Mouse (Mus musculus): Measurements from ENCODE around the gene Gm36210. TPM values are rescaled to one million over a fixed set of nuclear protein-coding genes. Genes with fewer than 3 reads are reported as not detected.
A peak's percentile ranks its signal among the peaks of the same experiment; 100 is the strongest.
"Not testable (repeated sequence)": the region's sequence is repeated elsewhere in the genome, so short reads cannot be mapped to it uniquely, and the experiment has no call there.

The Gm36210 gene
- polyA plus RNA-seq, 1 experiment from 2014 or later: not detected

DNA sequence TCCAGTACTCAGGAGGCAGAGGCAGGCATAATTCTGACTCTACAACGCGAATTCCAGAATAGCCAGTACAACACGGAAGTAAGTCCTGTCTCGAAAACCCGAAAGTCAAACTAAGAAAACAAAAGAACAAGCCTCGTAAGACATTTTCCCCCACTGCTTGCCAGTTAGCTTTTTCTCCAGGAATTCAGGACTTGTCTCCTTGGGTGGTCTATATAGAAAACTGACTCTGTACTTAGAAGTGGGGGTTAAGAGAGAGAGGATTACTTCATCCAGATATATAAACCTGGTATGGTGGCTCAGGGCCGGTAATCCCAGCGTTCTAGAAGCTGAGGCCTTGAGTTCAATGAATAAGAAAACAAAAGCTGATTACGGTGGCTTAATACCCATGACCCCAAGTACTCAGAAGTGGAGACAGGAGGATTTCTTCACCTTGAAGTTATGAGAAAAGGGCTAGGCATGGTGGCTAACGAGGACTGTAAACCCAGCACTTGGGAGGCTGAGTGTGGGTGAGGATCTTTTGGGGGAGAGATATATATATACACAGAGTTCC, 39.6 kb downstream of the Gm36210 start:
- Histone ChIP-seq H3K4me2 (replicated peaks) (peak overlapping the region; percentile 59), H3K27me3 (no peaks in the 10 kb centered on the region; the same call in 1 of the 2 replicates), H3K4me3 (peak overlapping the region; percentile 57), H3K27ac (replicated peaks) (peak overlapping the region; percentile 70), H3K4me1 (peaks cover 12% of the 10 kb centered on the region), H3K9me3 (no peaks in the 10 kb centered on the region), H3K36me3 (no peaks in the 10 kb centered on the region), H3K9ac (replicated peaks) (peak overlapping the region; percentile 62; the same call in 1 of the 2 replicates)
- no peak for ATAC-seq (ENCODE audit: low FRiP score, low read depth)
- WGBS: 25% methylated on average over 10 of the region's 10 CpGs

DNA sequence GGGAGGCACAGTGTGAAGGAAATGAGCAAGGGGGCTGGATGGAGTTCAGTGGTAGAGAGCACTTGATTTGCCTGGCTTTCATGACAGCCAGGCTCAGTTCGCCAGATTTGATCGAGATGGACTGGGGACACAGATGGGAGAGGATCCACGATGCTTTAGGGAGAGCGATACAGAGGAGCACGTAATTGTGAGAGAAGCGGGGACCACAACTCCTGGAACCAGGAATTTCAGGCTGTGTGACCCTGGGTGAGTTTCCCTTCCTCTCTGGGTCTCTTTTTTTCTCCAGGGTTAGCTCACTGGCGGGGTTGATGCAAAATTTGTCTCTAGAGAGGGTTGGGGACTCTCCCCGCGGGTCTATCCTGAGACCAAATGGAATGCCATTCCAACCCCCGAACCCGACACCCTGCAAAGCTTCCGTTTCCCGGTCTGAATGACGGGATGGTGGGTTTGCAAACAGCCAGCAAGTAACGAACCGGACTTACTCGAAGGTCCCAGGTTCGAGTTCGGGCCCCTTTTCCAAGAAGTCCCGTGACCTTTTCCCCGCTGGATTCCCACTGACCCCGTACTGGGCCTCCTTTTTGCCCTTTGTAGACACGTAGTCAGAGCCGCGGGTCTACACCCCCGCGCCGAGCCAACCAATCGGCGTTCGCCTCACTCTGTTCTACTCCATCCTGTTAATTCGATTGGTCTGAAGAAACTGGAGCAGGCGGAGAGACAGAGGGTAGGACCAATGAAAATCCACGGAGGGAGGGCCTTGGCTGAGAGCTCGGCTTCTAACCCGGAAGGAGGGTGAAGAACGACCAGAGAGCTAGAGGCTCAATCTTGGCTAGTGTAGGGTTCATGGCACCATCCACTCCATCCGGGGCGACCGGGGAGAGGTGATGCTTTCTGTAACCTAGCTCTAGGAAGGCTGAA, 40.5 kb downstream of the Gm36210 start:
- H3K36me3 ChIP-seq: no peaks in the 10 kb centered on the region
- peak overlapping the region; percentile 70 for H3K27ac ChIP-seq (replicated peaks)
- ATAC-seq (ENCODE audit: low FRiP score, low read depth): peak; percentile 100
- H3K27me3 ChIP-seq: no peaks in the 10 kb centered on the region; the same call in 1 of the 2 replicates
- peaks cover 12% of the 10 kb centered on the region for H3K4me1 ChIP-seq
- H3K4me2 ChIP-seq (replicated peaks): peak overlapping the region; percentile 59
- peak overlapping the region; percentile 57 for H3K4me3 ChIP-seq
- H3K9ac ChIP-seq (replicated peaks): peak overlapping the region; percentile 62
- 4% methylated on average over 40 of the region's 40 CpGs for WGBS
- no peaks in the 10 kb centered on the region for H3K9me3 ChIP-seq

DNA sequence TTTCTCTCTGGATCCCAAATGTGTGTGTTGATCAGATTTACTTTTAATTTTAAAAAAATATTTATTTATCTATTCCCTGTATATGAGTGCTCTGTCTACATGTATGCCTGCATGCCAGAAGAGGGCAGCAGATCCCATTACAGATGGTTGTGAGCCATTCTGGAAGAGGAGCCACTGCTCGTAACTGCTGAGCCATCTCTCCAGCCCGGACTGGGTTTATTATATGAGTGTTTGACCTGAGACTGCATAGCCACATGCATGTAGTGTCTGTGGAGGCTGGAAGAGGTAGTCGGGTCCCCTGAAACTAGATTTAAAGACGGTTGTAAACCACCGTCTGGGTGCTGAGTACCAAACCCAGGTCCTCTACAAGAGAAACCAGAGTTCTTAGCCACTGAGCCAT, 41.2 kb downstream of the Gm36210 start:
- Histone ChIP-seq H3K4me2 (replicated peaks) (peak overlapping the region; percentile 59), H3K27ac (replicated peaks) (no peak overlapping the region), H3K4me1 (peaks cover 12% of the 10 kb centered on the region), H3K36me3 (no peaks in the 10 kb centered on the region), H3K4me3 (no peak overlapping the region), H3K27me3 (no peaks in the 10 kb centered on the region; the same call in 1 of the 2 replicates), H3K9me3 (no peaks in the 10 kb centered on the region), H3K9ac (replicated peaks) (no peak overlapping the region)
- WGBS: 62% methylated on average over 5 of the region's 5 CpGs
- 0 out of 2 replicates have a peak, but pooled peaks have one; percentile 14 for ATAC-seq (ENCODE audit: low FRiP score, low read depth)

DNA sequence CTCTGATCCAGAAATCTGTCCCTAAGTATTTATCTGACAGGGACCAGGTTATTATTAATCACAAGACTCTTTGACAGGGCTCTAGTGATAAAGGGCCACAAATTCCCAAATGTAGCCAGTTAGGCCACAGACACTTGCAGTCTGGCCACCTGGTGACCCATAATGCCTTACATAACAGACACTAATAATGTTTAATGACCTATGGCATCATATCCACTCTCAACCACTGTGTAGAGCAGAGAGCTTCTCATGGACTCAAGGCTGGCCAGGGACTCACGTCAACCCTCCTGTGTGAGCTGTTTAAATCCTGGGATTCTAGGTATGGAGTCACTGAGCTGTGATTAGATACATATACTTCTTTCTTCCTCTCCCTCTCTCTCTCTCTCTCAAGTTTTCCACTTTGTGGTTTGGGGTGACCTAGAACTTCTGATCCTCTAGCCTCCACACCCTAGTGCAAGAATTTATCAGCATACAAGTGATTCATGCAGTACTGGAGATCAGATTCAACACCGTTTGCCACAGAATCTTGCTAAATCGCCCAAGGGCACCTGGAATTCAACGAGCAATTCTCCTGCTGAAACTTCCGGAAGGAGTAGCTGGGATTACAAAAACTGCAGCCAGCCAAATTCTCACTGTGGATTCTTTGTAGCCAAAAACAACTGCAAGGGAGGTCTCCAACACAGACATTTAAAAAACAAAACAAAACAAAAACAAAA, 42.0 kb downstream of the Gm36210 start:
- no peak overlapping the region for H3K4me3 ChIP-seq
- no peaks in the 10 kb centered on the region for H3K9me3 ChIP-seq
- peaks cover 12% of the 10 kb centered on the region for H3K4me1 ChIP-seq
- ATAC-seq (ENCODE audit: low FRiP score, low read depth): no peak
- no peak overlapping the region for H3K27ac ChIP-seq (replicated peaks)
- no peaks in the 10 kb centered on the region for H3K36me3 ChIP-seq
- no peak overlapping the region for H3K4me2 ChIP-seq (replicated peaks)
- 84% methylated on average over 5 of the region's 5 CpGs for WGBS
- H3K9ac ChIP-seq (replicated peaks): no peak overlapping the region
- H3K27me3 ChIP-seq: no peaks in the 10 kb centered on the region; the same call in 1 of the 2 replicates

DNA sequence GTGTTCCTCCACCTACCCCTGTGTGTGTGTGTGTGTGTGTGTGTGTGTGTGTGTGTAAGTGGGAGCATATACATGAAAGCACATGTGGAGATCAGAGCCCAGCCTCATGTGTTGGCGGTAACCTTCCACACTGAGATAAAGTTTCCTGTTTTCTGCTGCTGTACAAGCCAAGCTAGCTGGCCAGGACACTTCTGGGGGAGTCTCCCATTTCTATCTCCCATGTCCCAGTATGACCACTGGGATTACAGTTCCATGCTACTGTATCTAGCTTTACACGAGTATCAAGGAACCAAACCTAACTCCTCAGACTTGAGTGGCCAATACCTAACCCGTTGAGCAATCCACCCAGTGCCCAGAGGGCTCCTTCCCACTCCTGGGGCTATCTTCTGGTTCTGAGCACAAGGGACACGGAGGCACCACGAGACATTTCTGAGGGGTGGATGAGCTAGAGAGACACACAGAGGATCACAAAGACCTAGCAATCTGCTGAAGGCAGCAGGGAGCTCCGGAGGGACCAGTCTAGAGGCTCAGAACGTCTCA, 42.7 kb downstream of the Gm36210 start:
- Histone ChIP-seq H3K4me3 (no peak overlapping the region), H3K27me3 (no peaks in the 10 kb centered on the region; the same call in 1 of the 2 replicates)

DNA sequence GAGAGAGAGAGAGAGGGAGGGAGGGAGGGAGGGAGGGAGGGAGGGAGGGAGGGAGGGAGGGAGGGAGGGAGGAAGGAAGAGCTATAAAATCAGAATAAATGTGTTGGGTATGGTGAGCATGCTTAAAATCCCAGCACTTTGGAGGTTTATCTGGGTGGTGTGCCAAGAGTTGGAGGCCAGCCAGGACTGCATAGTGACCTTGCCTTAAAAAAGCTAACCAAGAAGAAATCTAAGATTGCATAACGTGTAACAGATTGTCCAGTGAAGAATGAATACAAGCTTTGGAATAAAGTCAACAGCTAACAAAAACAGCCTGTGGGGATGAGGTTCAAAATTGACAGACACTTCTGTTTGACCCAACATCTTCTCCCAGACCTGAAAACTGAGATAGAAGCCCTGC, 43.3 kb downstream of the Gm36210 start:
- Histone ChIP-seq H3K4me3 (no peak overlapping the region), H3K9ac (replicated peaks) (no peak overlapping the region), H3K36me3 (no peaks in the 10 kb centered on the region), H3K9me3 (no peaks in the 10 kb centered on the region), H3K4me1 (peaks cover 12% of the 10 kb centered on the region), H3K27me3 (no peaks in the 10 kb centered on the region; the same call in 1 of the 2 replicates), H3K27ac (replicated peaks) (no peak overlapping the region), H3K4me2 (replicated peaks) (no peak overlapping the region)
- no peak for ATAC-seq (ENCODE audit: low FRiP score, low read depth)
- WGBS: 38% methylated on average over 1 of the region's 1 CpGs

More for the DNA sequence above, 42.7 kb downstream of the Gm36210 start:
- Histone ChIP-seq H3K36me3 (no peaks in the 10 kb centered on the region), H3K27ac (replicated peaks) (no peak overlapping the region), H3K4me2 (replicated peaks) (no peak overlapping the region), H3K4me1 (peaks cover 12% of the 10 kb centered on the region), H3K9me3 (no peaks in the 10 kb centered on the region), H3K9ac (replicated peaks) (no peak overlapping the region)
- 78% methylated on average over 7 of the region's 7 CpGs for WGBS
- no peak for ATAC-seq (ENCODE audit: low FRiP score, low read depth)

DNA sequence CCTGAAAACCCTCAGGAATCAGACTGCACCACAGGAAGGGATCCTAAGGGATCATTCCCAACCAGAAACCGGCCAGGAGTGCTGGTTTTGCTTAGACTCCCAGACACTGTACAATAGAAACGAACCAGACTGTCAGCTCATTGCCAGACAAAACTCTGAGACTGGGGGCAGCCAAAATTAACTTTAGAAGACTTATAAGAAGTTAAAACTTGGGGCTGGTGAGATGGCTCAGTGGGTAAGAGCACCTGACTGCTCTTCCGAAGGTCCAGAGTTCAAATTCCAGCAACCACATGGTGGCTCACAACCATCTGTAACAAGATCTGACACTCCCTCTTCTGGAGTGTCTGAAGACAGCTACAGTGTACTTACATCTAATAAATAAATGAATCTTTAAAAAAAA, 45.4 kb downstream of the Gm36210 start:
- not testable (repeated sequence) for H3K4me3 ChIP-seq; H3K4me1 ChIP-seq; H3K9ac ChIP-seq (replicated peaks); H3K27me3 ChIP-seq; ATAC-seq (ENCODE audit: low FRiP score, low read depth); H3K9me3 ChIP-seq; H3K36me3 ChIP-seq; H3K4me2 ChIP-seq (replicated peaks); H3K27ac ChIP-seq (replicated peaks)
- WGBS: 81% methylated on average over 3 of the region's 3 CpGs

DNA sequence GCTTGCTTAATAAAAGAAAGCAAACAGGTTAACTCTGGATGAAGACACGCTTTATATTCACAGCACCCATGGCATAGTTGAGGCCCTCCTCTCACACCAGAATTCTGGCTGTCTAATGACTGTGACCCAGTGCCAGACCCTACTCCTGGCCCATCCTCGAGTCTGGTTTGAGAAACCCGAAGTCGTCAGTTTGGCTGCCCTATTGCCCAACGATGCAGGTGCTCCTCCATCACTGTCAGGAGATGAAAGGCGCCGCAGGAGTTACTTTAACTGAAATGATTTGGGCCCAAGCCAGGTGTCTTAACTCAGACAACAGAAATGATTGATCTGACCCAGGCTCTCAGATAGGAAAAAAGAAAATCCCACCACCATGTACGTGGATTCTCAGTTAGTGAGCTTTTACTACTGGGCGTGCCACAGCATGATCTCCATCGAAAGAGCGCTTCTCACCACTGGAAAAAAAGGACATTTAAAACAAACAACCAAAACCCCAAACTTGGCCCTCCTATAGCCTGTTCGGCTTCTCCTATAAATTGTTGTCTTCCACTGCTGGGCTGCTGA, 46.8 kb downstream of the Gm36210 start:
- Histone ChIP-seq H3K9ac (replicated peaks) (no peak overlapping the region), H3K27ac (replicated peaks) (no peak overlapping the region)
- WGBS: 84% methylated on average over 12 of the region's 12 CpGs

DNA sequence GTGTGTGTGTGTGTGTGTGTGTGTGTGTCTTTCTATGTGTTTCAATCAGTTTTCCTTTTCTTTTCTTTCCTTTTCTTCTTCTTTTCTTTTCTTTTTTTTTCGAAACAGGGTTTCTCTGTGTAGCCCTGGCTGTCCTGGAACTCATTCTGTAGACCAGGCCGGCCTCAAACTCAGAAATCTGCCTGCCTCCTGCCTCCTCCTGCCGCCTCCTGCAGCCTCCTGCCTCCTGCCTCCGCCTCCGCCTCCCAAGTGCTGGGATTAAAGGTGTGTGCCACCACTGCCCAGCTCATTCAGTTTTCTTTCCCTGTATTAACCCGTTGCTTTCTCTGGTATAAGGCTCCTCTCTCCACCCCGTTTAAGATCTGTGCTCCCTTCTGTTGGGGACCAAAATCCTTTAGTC, 49.0 kb downstream of the Gm36210 start:
- 59% methylated on average over 7 of the region's 7 CpGs for WGBS
- ATAC-seq (ENCODE audit: low FRiP score, low read depth): no peak
- H3K9ac ChIP-seq (replicated peaks): no peak overlapping the region

More for the DNA sequence above, 46.8 kb downstream of the Gm36210 start:
- H3K4me3 ChIP-seq: no peak overlapping the region
- no peaks in the 10 kb centered on the region for H3K9me3 ChIP-seq
- ATAC-seq (ENCODE audit: low FRiP score, low read depth): no peak
- no peaks in the 10 kb centered on the region for H3K36me3 ChIP-seq
- H3K4me2 ChIP-seq (replicated peaks): no peak overlapping the region
- no peaks in the 10 kb centered on the region; the same call in none of the 2 replicates for H3K27me3 ChIP-seq
- H3K4me1 ChIP-seq: no peaks in the 10 kb centered on the region

DNA sequence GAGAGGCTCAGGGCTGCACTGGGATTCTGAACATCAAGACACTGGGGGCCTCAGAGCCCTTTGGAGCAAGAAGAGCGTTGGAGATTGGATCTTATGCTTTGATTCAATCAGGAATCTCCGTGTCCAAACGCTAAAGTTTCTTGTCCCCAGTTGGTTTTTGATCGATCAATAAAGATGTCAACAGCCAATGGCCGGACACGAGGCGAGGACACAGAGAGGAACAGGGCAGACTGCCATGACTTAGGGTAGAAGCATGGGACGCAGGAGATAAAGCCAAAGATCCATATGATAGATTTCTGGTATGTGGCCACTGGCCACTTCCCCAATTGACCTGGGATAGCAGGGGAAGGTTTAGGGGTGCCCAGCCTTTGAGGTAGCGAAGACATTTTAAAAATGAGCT, 49.8 kb downstream of the Gm36210 start:
- 85% methylated on average over 9 of the region's 9 CpGs for WGBS
- Histone ChIP-seq H3K4me1 (no peaks in the 10 kb centered on the region), H3K27ac (replicated peaks) (no peak overlapping the region), H3K36me3 (no peaks in the 10 kb centered on the region), H3K27me3 (no peaks in the 10 kb centered on the region; the same call in none of the 2 replicates), H3K9me3 (no peaks in the 10 kb centered on the region), H3K4me3 (no peak overlapping the region), H3K4me2 (replicated peaks) (no peak overlapping the region), H3K9ac (replicated peaks) (no peak overlapping the region)
- no peak for ATAC-seq (ENCODE audit: low FRiP score, low read depth)

More for the DNA sequence above, 49.0 kb downstream of the Gm36210 start:
- Histone ChIP-seq H3K36me3 (no peaks in the 10 kb centered on the region), H3K27me3 (no peaks in the 10 kb centered on the region; the same call in none of the 2 replicates), H3K4me3 (no peak overlapping the region), H3K4me1 (no peaks in the 10 kb centered on the region), H3K27ac (replicated peaks) (no peak overlapping the region), H3K9me3 (no peaks in the 10 kb centered on the region), H3K4me2 (replicated peaks) (no peak overlapping the region)

DNA sequence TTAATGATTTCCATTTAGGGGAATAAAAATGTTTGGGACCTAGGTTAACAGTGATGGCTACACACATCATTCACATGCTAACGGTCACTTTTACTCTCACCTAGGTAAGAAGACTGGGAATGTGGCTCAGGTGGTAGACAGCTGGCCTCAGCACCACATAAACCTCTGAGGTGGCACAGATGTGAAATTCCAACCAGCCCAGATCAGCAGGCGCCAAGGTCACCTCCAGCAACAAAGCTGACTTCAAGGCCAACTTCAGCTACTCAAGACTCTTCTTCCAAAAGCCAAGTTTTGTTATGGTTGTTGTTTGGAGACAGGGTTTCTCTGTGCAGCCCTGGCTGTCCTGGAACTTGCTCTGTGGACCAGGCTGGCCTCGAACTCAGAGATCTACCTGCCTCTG, 52.7 kb downstream of the Gm36210 start:
- 89% methylated on average over 3 of the region's 3 CpGs for WGBS
- Histone ChIP-seq H3K9me3 (no peaks in the 10 kb centered on the region), H3K27ac (replicated peaks) (no peak overlapping the region), H3K4me1 (no peaks in the 10 kb centered on the region), H3K36me3 (no peaks in the 10 kb centered on the region), H3K4me2 (replicated peaks) (no peak overlapping the region), H3K4me3 (no peak overlapping the region), H3K9ac (replicated peaks) (no peak overlapping the region), H3K27me3 (no peaks in the 10 kb centered on the region; the same call in none of the 2 replicates)
- ATAC-seq (ENCODE audit: low FRiP score, low read depth): no peak

Measured in midbrain, embryonic 12.5 days (tissue).